Mouse (Mus musculus): Measurements from ENCODE around the gene Hip1r. TPM values are rescaled to one million over a fixed set of nuclear protein-coding genes. Genes with fewer than 3 reads are reported as not detected.

Gene Hip1r
- polyA plus RNA-seq, 1 experiment from 2014 or later: 4.2 TPM

GRCm38 (mm10) chr5:123986925-123987324 lies 13.5 kb downstream of the Hip1r start:
- DNase-seq (ENCODE audit: low spot score) (no peak), ATAC-seq (ENCODE audit: insufficient number of reproducible peaks, low FRiP score, low TSS enrichment, low read depth) (no peak)
- H3K36me3 ChIP-seq (ENCODE audit: control insufficient read depth, insufficient read depth, low read length): no peaks in the 10 kb centered on the region
- no peak overlapping the region for H3K9ac ChIP-seq (ENCODE audit: low read length)
- H3K4me3 ChIP-seq (ENCODE audit: low read depth, low read length): no peak overlapping the region
- H3K27me3 ChIP-seq (ENCODE audit: control insufficient read depth, insufficient read depth, low read length): no peaks in the 10 kb centered on the region
- peaks cover 9% of the 10 kb centered on the region for H3K4me1 ChIP-seq (ENCODE audit: control insufficient read depth, insufficient read depth, low read length)
- H3K4me2 ChIP-seq (ENCODE audit: low read depth, severe bottlenecking): no peak overlapping the region
- H3K27ac ChIP-seq (replicated peaks; ENCODE audit: low read depth, low read length): no peak overlapping the region
- WGBS: 50% methylated on average over 2 of the region's 2 CpGs
- no peaks in the 10 kb centered on the region for H3K9me3 ChIP-seq (ENCODE audit: control insufficient read depth, low read length)

GRCm38 (mm10) chr5:123987511-123987910 lies 14.1 kb downstream of the Hip1r start:
- Histone ChIP-seq H3K36me3 (ENCODE audit: control insufficient read depth, insufficient read depth, low read length) (no peaks in the 10 kb centered on the region), H3K9me3 (ENCODE audit: control insufficient read depth, low read length) (no peaks in the 10 kb centered on the region), H3K9ac (ENCODE audit: low read length) (no peak overlapping the region), H3K27me3 (ENCODE audit: control insufficient read depth, insufficient read depth, low read length) (no peaks in the 10 kb centered on the region), H3K27ac (replicated peaks; ENCODE audit: low read depth, low read length) (no peak overlapping the region), H3K4me3 (ENCODE audit: low read depth, low read length) (no peak overlapping the region), H3K4me2 (ENCODE audit: low read depth, severe bottlenecking) (no peak overlapping the region), H3K4me1 (ENCODE audit: control insufficient read depth, insufficient read depth, low read length) (peaks cover 9% of the 10 kb centered on the region)
- DNase-seq (ENCODE audit: low spot score) (no peak), ATAC-seq (ENCODE audit: insufficient number of reproducible peaks, low FRiP score, low TSS enrichment, low read depth) (no peak)
- WGBS: 81% methylated on average over 4 of the region's 4 CpGs

- no peak overlapping the region for H3K9ac ChIP-seq (ENCODE audit: low read length)
- WGBS: 58% methylated on average over 20 of the region's 20 CpGs
- H3K9me3 ChIP-seq (ENCODE audit: control insufficient read depth, low read length): no peaks in the 10 kb centered on the region
- H3K4me3 ChIP-seq (ENCODE audit: low read depth, low read length): no peak overlapping the region
- peaks cover 9% of the 10 kb centered on the region for H3K4me1 ChIP-seq (ENCODE audit: control insufficient read depth, insufficient read depth, low read length)
- no peaks in the 10 kb centered on the region for H3K27me3 ChIP-seq (ENCODE audit: control insufficient read depth, insufficient read depth, low read length)
- ATAC-seq (ENCODE audit: insufficient number of reproducible peaks, low FRiP score, low TSS enrichment, low read depth): no peak
- no peak overlapping the region for H3K4me2 ChIP-seq (ENCODE audit: low read depth, severe bottlenecking)
- no peak for DNase-seq (ENCODE audit: low spot score)
- no peak overlapping the region for H3K27ac ChIP-seq (replicated peaks; ENCODE audit: low read depth, low read length)
- no peaks in the 10 kb centered on the region for H3K36me3 ChIP-seq (ENCODE audit: control insufficient read depth, insufficient read depth, low read length)
These were observed 16.8 kb downstream of the Hip1r start for GRCm38 (mm10) chr5:123989941-123990885.

DNA sequence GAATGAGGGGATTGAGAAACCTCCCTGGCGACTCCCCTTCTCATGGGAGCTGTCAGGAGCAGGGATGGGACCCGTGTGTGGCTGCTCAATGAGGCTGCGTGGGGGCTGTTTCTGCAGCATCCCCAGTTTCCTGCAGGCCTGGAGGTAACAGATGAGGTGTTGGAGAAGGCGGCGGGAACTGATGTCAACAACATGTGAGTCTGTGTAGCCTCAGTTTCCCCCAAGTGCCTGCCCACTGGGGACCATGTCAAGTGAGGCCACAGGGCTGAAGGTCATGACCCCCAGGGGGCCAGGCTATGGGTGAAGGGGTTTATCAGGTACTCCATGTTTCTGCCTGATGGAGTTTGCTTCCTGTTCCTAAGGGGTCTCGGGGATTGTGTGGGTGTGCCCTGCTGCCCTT lies 17.9 kb downstream of the Hip1r start:
- Histone ChIP-seq H3K9ac (ENCODE audit: low read length) (no peak overlapping the region), H3K4me1 (ENCODE audit: control insufficient read depth, insufficient read depth, low read length) (peaks cover 9% of the 10 kb centered on the region), H3K4me2 (ENCODE audit: low read depth, severe bottlenecking) (no peak overlapping the region), H3K27me3 (ENCODE audit: control insufficient read depth, insufficient read depth, low read length) (no peaks in the 10 kb centered on the region), H3K36me3 (ENCODE audit: control insufficient read depth, insufficient read depth, low read length) (no peaks in the 10 kb centered on the region), H3K27ac (replicated peaks; ENCODE audit: low read depth, low read length) (no peak overlapping the region), H3K9me3 (ENCODE audit: control insufficient read depth, low read length) (no peaks in the 10 kb centered on the region), H3K4me3 (ENCODE audit: low read depth, low read length) (no peak overlapping the region)
- WGBS: 81% methylated on average over 6 of the region's 6 CpGs
- no peak for ATAC-seq (ENCODE audit: insufficient number of reproducible peaks, low FRiP score, low TSS enrichment, low read depth)
- DNase-seq (ENCODE audit: low spot score): no peak

- Histone ChIP-seq H3K36me3 (ENCODE audit: control insufficient read depth, insufficient read depth, low read length) (no peaks in the 10 kb centered on the region), H3K4me1 (ENCODE audit: control insufficient read depth, insufficient read depth, low read length) (peaks cover 3% of the 10 kb centered on the region), H3K27ac (replicated peaks; ENCODE audit: low read depth, low read length) (no peak overlapping the region), H3K9me3 (ENCODE audit: control insufficient read depth, low read length) (no peaks in the 10 kb centered on the region), H3K4me2 (ENCODE audit: low read depth, severe bottlenecking) (no peak overlapping the region), H3K27me3 (ENCODE audit: control insufficient read depth, insufficient read depth, low read length) (no peaks in the 10 kb centered on the region), H3K4me3 (ENCODE audit: low read depth, low read length) (no peak overlapping the region), H3K9ac (ENCODE audit: low read length) (no peak overlapping the region)
- DNase-seq (ENCODE audit: low spot score) (no peak), ATAC-seq (ENCODE audit: insufficient number of reproducible peaks, low FRiP score, low TSS enrichment, low read depth) (no peak)
- 86% methylated on average over 10 of the region's 10 CpGs for WGBS
These were observed 18.8 kb downstream of the Hip1r start for GRCm38 (mm10) chr5:123992193-123992637.

DNA sequence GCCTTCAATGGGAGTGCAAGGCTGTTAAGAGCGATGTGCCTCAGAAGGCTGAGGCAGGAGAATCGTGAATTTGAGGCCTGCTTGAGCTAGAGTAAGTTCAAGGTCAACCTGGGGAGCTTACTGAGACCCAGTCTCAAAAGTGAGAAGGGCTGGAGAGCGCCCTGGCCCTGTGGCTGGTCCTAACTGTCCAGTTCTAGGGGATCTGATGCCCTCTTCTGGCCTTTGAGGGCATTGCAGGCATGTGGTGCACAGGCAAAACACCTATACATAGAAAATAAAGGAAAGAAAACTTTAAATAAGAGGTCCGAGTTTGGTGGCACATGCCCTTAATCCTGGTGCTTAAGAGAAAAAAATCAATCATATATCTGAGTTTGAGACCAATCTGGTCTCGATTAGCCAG lies 19.4 kb downstream of the Hip1r start:
- 25% methylated on average over 5 of the region's 5 CpGs for WGBS
- DNase-seq (ENCODE audit: low spot score): peak; percentile 93

GRCm38 (mm10) chr5:123993263-123994036 lies 20.0 kb downstream of the Hip1r start:
- Histone ChIP-seq H3K27ac (replicated peaks; ENCODE audit: low read depth, low read length) (no peak overlapping the region), H3K27me3 (ENCODE audit: control insufficient read depth, insufficient read depth, low read length) (no peaks in the 10 kb centered on the region), H3K9ac (ENCODE audit: low read length) (no peak overlapping the region), H3K9me3 (ENCODE audit: control insufficient read depth, low read length) (no peaks in the 10 kb centered on the region), H3K4me3 (ENCODE audit: low read depth, low read length) (no peak overlapping the region), H3K4me1 (ENCODE audit: control insufficient read depth, insufficient read depth, low read length) (0 out of 2 replicates have a peak, but pooled peaks cover 2% of the 10 kb centered on the region), H3K4me2 (ENCODE audit: low read depth, severe bottlenecking) (no peak overlapping the region), H3K36me3 (ENCODE audit: control insufficient read depth, insufficient read depth, low read length) (no peaks in the 10 kb centered on the region)
- ATAC-seq (ENCODE audit: insufficient number of reproducible peaks, low FRiP score, low TSS enrichment, low read depth) (no peak), DNase-seq (ENCODE audit: low spot score) (no peak)
- WGBS: 80% methylated on average over 7 of the region's 7 CpGs

More for the DNA sequence above, 19.4 kb downstream of the Hip1r start:
- no peaks in the 10 kb centered on the region for H3K36me3 ChIP-seq (ENCODE audit: control insufficient read depth, insufficient read depth, low read length)
- ATAC-seq (ENCODE audit: insufficient number of reproducible peaks, low FRiP score, low TSS enrichment, low read depth): no peak
- no peak overlapping the region for H3K27ac ChIP-seq (replicated peaks; ENCODE audit: low read depth, low read length)
- no peaks in the 10 kb centered on the region for H3K27me3 ChIP-seq (ENCODE audit: control insufficient read depth, insufficient read depth, low read length)
- no peak overlapping the region for H3K4me2 ChIP-seq (ENCODE audit: low read depth, severe bottlenecking)
- H3K9me3 ChIP-seq (ENCODE audit: control insufficient read depth, low read length): no peaks in the 10 kb centered on the region
- 0 out of 2 replicates have a peak, but pooled peaks cover 2% of the 10 kb centered on the region for H3K4me1 ChIP-seq (ENCODE audit: control insufficient read depth, insufficient read depth, low read length)
- no peak overlapping the region for H3K9ac ChIP-seq (ENCODE audit: low read length)
- no peak overlapping the region for H3K4me3 ChIP-seq (ENCODE audit: low read depth, low read length)

DNA sequence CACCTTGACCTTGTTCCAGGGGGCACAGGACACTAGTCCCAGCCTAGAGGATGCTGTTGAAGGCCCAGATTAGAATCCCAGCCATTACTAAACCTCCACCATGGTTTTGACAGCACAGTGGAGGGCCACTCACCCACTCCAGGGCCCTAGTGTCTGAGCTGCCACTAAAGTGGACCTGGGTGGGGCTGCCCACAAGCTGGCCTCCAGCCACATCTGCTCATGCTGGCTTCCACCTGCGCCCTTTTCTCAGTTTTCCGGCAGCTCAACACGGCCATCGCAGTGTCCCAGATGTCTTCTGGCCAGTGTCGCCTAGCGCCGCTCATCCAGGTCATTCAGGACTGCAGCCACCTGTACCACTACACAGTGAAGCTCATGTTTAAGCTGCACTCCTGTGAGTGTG lies 21.0 kb downstream of the Hip1r start:
- no peak overlapping the region for H3K4me3 ChIP-seq (ENCODE audit: low read depth, low read length)
- H3K36me3 ChIP-seq (ENCODE audit: control insufficient read depth, insufficient read depth, low read length): no peaks in the 10 kb centered on the region
- no peak overlapping the region for H3K9ac ChIP-seq (ENCODE audit: low read length)
- H3K9me3 ChIP-seq (ENCODE audit: control insufficient read depth, low read length): no peaks in the 10 kb centered on the region
- no peaks in the 10 kb centered on the region for H3K27me3 ChIP-seq (ENCODE audit: control insufficient read depth, insufficient read depth, low read length)
- H3K27ac ChIP-seq (replicated peaks; ENCODE audit: low read depth, low read length): no peak overlapping the region
- no peak for DNase-seq (ENCODE audit: low spot score)
- 90% methylated on average over 7 of the region's 7 CpGs for WGBS
- no peak overlapping the region for H3K4me2 ChIP-seq (ENCODE audit: low read depth, severe bottlenecking)
- no peaks in the 10 kb centered on the region for H3K4me1 ChIP-seq (ENCODE audit: control insufficient read depth, insufficient read depth, low read length)
- ATAC-seq (ENCODE audit: insufficient number of reproducible peaks, low FRiP score, low TSS enrichment, low read depth): no peak

Measured in limb, embryonic 11.5 days (tissue).